Mouse (Mus musculus) heart, adult 9 months (tissue): ENCODE measurements around the gene Flcn.

Experiments used
- DNase-seq, 2 experiments: peaks; one replicate each; pipeline ENCODE4 v3.0.0; 2022; ENCODE audit warnings: low spot score in 2 of 2

The Flcn gene

GRCm38 (mm10) chr11:59805256-59805655, 4.6 kb downstream of the Flcn start:
- no peak for DNase-seq

GRCm38 (mm10) chr11:59804409-59805110, 5.3 kb downstream of the Flcn start:
- peak in 1 of 2 experiments; percentile 15 for DNase-seq

GRCm38 (mm10) chr11:59803516-59803915, 6.3 kb downstream of the Flcn start:
- no peak for DNase-seq

- no peak for DNase-seq
Measured at GRCm38 (mm10) chr11:59801881-59802280, 7.9 kb downstream of the Flcn start.

GRCm38 (mm10) chr11:59800412-59800811, 9.4 kb downstream of the Flcn start:
- DNase-seq: no peak

GRCm38 (mm10) chr11:59793390-59793789, 16.4 kb downstream of the Flcn start:
- DNase-seq: no peak

- no peak for DNase-seq
Measured at GRCm38 (mm10) chr11:59789311-59789710, 20.5 kb downstream of the Flcn start.

- DNase-seq: peak in 1 of 2 experiments; percentile 29
Measured at GRCm38 (mm10) chr11:59787199-59787781, 22.5 kb downstream of the Flcn start, which contains the start of gene Pld6. TSS of gene Pld6 (minus strand) at chr11:59787645.

GRCm38 (mm10) chr11:59786444-59787198, 23.2 kb downstream of the Flcn start:
- no peak for DNase-seq

- no peak for DNase-seq
Measured at GRCm38 (mm10) chr11:59783591-59783990, 26.2 kb downstream of the Flcn start.

GRCm38 (mm10) chr11:59782091-59782590, 27.7 kb downstream of the Flcn start:
- no peak for DNase-seq

GRCm38 (mm10) chr11:59780241-59780640, 29.6 kb downstream of the Flcn start:
- DNase-seq: no peak

- no peak for DNase-seq
Measured at GRCm38 (mm10) chr11:59779406-59779805, 30.4 kb downstream of the Flcn start.

- no peak for DNase-seq
Measured at GRCm38 (mm10) chr11:59778874-59779223, 31.0 kb downstream of the Flcn start.

- peak; percentile 46 to 56 for DNase-seq
Measured at GRCm38 (mm10) chr11:59778181-59778873, 31.5 kb downstream of the Flcn start.

GRCm38 (mm10) chr11:59777259-59777658, 32.6 kb downstream of the Flcn start:
- no peak for DNase-seq

GRCm38 (mm10) chr11:59775435-59776148, 34.2 kb downstream of the Flcn start:
- DNase-seq: no peak

GRCm38 (mm10) chr11:59774522-59774921, 35.3 kb downstream of the Flcn start:
- no peak for DNase-seq

GRCm38 (mm10) chr11:59772902-59773301, 36.9 kb downstream of the Flcn start:
- DNase-seq: no peak

GRCm38 (mm10) chr11:59772291-59772690, 37.5 kb downstream of the Flcn start:
- DNase-seq: no peak

- no peak for DNase-seq
Measured at GRCm38 (mm10) chr11:59770753-59771152, 39.1 kb downstream of the Flcn start.
